In genomic region chr19:21440841-21441240, GRCm38 (mm10) we compare ENCODE assay signal across 27 mouse cellular contexts. TPM values are rescaled to one million over a fixed set of nuclear protein-coding genes. Genes with fewer than 3 reads are reported as not detected.
DNase-seq lines count a peak whose midpoint lies in the region; ATAC-seq and TF ChIP-seq lines count a peak whose summit lies in the region.
"Had no signal": no experiment of that assay in that cellular context is flagged by ENCODE, and none has a peak within 500 bp of the region (broad histone marks: within the 10 kb centered on the region; RNA-seq: fewer than 3 reads in every experiment).

No protein-coding gene starts in this region.

- ATAC-seq in intestine, embryonic 16.5 days = no peak
- ATAC-seq: forebrain, embryonic 13.5 days; inflammation-experienced regulatory T-cells, adult 6 months had no signal

- intact Hi-C loops in gastrocnemius, adult 2 months (cut with DNase I) = no loop called here

- H3K9ac ChIP-seq in intestine, embryonic 16.5 days (ENCODE audit: low read depth, low read length) = no peak overlapping the region
- H3K9ac ChIP-seq: embryonic facial prominence, embryonic 12.5 days; forebrain, embryonic 13.5 days; heart, embryonic 12.5 days; hindbrain, embryonic 12.5 days; limb, embryonic 15.5 days; lung, embryonic 14.5 days; midbrain, embryonic 12.5 days had no signal

- 82% methylated on average over 6 of the region's 6 CpGs for WGBS in intestine, embryonic 16.5 days

- DNase-seq in gastrocnemius, adult 2 months = no peak
- DNase-seq in gastrocnemius, adult 18-20 months (ENCODE audit: low spot score) = no peak
- peak; percentile 89 for DNase-seq in 416B (ENCODE audit: low read depth)
- DNase-seq in fat pad, adult 2 months (ENCODE audit: extremely low read depth, low read depth, low spot score) = peak; percentile 47
- peak; percentile 21 to 39 for DNase-seq in monocyte, adult 2 months (ENCODE audit: low read depth in 1 of 2, low spot score in 2 of 2)
- DNase-seq in adrenal gland, postnatal 4 days (ENCODE audit: low spot score in 2 of 2) = no peak
- DNase-seq: adrenal gland, postnatal 25 days; cerebellum, adult 11-12 months; cerebellum, postnatal 10 days; gastrocnemius, postnatal 10 days; heart, adult 18-20 months; heart, postnatal 10 days; kidney, adult 2 months; left cerebral cortex, postnatal 4 days; lung, embryonic 14.5 days; retina, postnatal 1 day; thymus, postnatal 25 days had no signal

- no peak for TF ChIP-seq CTCF in gastrocnemius, adult 2 months (IDR thresholded peaks at IDR 0.05)

- no peaks in the 10 kb centered on the region for H3K27me3 ChIP-seq in intestine, embryonic 16.5 days (replicated peaks; ENCODE audit: control insufficient read depth, insufficient read depth, low read length)
- H3K27me3 ChIP-seq: embryonic facial prominence, embryonic 12.5 days; forebrain, embryonic 13.5 days; heart, embryonic 12.5 days; hindbrain, embryonic 12.5 days; limb, embryonic 15.5 days; midbrain, embryonic 12.5 days had no signal

- H3K9me3 ChIP-seq in intestine, embryonic 16.5 days (ENCODE audit: control insufficient read depth, low read length) = no peaks in the 10 kb centered on the region
- H3K9me3 ChIP-seq: embryonic facial prominence, embryonic 12.5 days; forebrain, embryonic 13.5 days; hindbrain, embryonic 12.5 days; limb, embryonic 15.5 days; midbrain, embryonic 12.5 days had no signal

- no peaks in the 10 kb centered on the region for H3K36me3 ChIP-seq in intestine, embryonic 16.5 days (ENCODE audit: control insufficient read depth, insufficient read depth, low read length)
- H3K36me3 ChIP-seq: embryonic facial prominence, embryonic 12.5 days; heart, embryonic 12.5 days; hindbrain, embryonic 12.5 days; limb, embryonic 15.5 days; midbrain, embryonic 12.5 days had no signal

- H3K4me2 ChIP-seq in intestine, embryonic 16.5 days (ENCODE audit: low read depth, low read length) = no peak overlapping the region
- H3K4me2 ChIP-seq: embryonic facial prominence, embryonic 12.5 days; forebrain, embryonic 13.5 days; heart, embryonic 12.5 days; hindbrain, embryonic 12.5 days; limb, embryonic 15.5 days; lung, embryonic 14.5 days; midbrain, embryonic 12.5 days had no signal

- H3K4me3 ChIP-seq in gastrocnemius, adult 2 months = no peak overlapping the region
- H3K4me3 ChIP-seq in intestine, embryonic 16.5 days (ENCODE audit: low read length) = no peak overlapping the region
- H3K4me3 ChIP-seq: embryonic facial prominence, embryonic 12.5 days; forebrain, embryonic 13.5 days; heart, embryonic 12.5 days; hindbrain, embryonic 12.5 days; limb, embryonic 15.5 days; midbrain, embryonic 12.5 days had no signal

- H3K27ac ChIP-seq in gastrocnemius, adult 2 months = 0 out of 2 replicates have a peak overlapping the region, but pooled peaks have one; percentile 12
- H3K27ac ChIP-seq in intestine, embryonic 16.5 days (ENCODE audit: low read length) = no peak overlapping the region
- H3K27ac ChIP-seq: embryonic facial prominence, embryonic 12.5 days; forebrain, embryonic 13.5 days; hindbrain, embryonic 12.5 days; kidney, postnatal 0 days; limb, embryonic 15.5 days; midbrain, embryonic 12.5 days had no signal

- H3K4me1 ChIP-seq in intestine, embryonic 16.5 days (ENCODE audit: control insufficient read depth, insufficient read depth, low read length) = no peaks in the 10 kb centered on the region
- H3K4me1 ChIP-seq: embryonic facial prominence, embryonic 12.5 days; forebrain, embryonic 13.5 days; heart, embryonic 12.5 days; hindbrain, embryonic 12.5 days; limb, embryonic 15.5 days; midbrain, embryonic 12.5 days had no signal

RNA-seq across cellular contexts. Expression of gene Gda, which starts 32.4 kb away (rescaled TPM):
- total RNA-seq in gastrocnemius, adult 2 months (2021) = 1 to 10 TPM; 7.4 to 7.8 TPM
- 1 to 10 TPM; 6.4 to 7.7 TPM for total RNA-seq in gastrocnemius, adult 18-20 months (2021)
- polyA plus RNA-seq in intestine, embryonic 16.5 days (2015; fragmentation: Nextera tagmentation; extraction: Ambion mirVana) = 17.0 and 20.3 TPM in 2 replicates
- 1 to 10 TPM; 4.6 to 6.1 TPM for total RNA-seq in adrenal gland, postnatal 4 days (2021)
- polyA plus RNA-seq: midbrain, embryonic 12.5 days; neural tube, embryonic 11.5 days had no signal

Comparison
In these comparisons a context has a peak if more than half of its experiments do, and no peak if none do; other contexts are left out.
1. DNase-seq: peak in 416B (single experiment), fat pad, adult 2 months (single experiment) and monocyte, adult 2 months (2 of 2); none in gastrocnemius, adult 2 months (single experiment), gastrocnemius, adult 18-20 months (single experiment) and adrenal gland, postnatal 4 days (0 of 2).